Mouse (Mus musculus): ENCODE results near the gene Chn2. TPM values are rescaled to one million over a fixed set of nuclear protein-coding genes. Genes with fewer than 3 reads are reported as not detected.
A peak's percentile ranks its signal among the peaks of the same experiment; 100 is the strongest.

The Chn2 gene
- polyA plus RNA-seq, 1 experiment, result 8.5 TPM

DNA sequence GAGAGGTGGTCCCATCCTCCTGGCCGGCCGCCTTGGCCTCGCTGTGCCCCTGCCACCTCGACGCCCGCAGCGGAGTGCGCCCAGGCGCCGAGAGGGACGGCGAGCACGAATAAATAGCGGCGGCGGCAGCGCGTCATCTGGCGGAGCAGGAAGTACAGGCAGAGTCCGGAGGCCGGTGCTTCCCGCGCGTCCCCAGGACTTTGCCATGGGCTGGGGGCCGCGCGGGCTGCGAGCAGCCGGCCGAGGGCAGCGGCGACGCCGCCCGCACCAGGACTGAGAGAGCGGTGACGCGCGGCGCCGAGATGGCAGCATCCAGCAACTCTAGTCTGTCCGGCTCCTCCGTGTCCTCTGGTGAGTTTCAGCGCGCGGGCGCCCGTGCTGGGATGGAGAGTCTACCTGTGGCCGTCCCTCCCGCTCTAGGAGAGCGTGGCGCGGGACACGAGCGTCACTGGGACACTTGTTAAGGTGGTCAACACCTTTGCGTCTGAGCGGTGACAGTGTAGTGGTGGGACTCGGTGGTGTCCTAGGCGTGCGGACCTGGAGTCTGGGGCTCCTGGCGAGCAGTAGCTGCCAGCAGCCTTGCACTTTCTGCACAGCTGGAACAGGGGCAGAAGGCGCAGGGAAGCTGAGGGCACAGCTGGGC is 572 bp downstream of the Chn2 start:
- Histone ChIP-seq H3K4me3 (replicated peaks; ENCODE audit: extremely low read depth, low read depth, low read length) (peak overlapping the region; percentile 82), H3K4me1 (ENCODE audit: control insufficient read depth, insufficient read depth, low read length) (peaks cover 2% of the 10 kb centered on the region)
- TF ChIP-seq CTCF (IDR thresholded peaks at IDR 0.05; ENCODE audit: insufficient read depth, low read length) (no peak), POLR2A (IDR thresholded peaks at IDR 0.05; ENCODE audit: borderline replicate concordance, extremely low read depth, low read depth, low read length) (no peak)
- under 1% methylated on average over 62 of the region's 62 CpGs for WGBS
- no peak for DNase-seq

GRCm38 (mm10) chr6:54040448-54040844 is 1.1 kb downstream of the Chn2 start:
- no peak for DNase-seq
- Histone ChIP-seq H3K4me1 (ENCODE audit: control insufficient read depth, insufficient read depth, low read length) (peaks cover 2% of the 10 kb centered on the region), H3K4me3 (replicated peaks; ENCODE audit: extremely low read depth, low read depth, low read length) (peak overlapping the region; percentile 82)
- TF ChIP-seq POLR2A (IDR thresholded peaks at IDR 0.05; ENCODE audit: borderline replicate concordance, extremely low read depth, low read depth, low read length), result no peak
- no peak for TF ChIP-seq CTCF (IDR thresholded peaks at IDR 0.05; ENCODE audit: insufficient read depth, low read length)
- WGBS, result 25% methylated on average over 9 of the region's 9 CpGs

DNA sequence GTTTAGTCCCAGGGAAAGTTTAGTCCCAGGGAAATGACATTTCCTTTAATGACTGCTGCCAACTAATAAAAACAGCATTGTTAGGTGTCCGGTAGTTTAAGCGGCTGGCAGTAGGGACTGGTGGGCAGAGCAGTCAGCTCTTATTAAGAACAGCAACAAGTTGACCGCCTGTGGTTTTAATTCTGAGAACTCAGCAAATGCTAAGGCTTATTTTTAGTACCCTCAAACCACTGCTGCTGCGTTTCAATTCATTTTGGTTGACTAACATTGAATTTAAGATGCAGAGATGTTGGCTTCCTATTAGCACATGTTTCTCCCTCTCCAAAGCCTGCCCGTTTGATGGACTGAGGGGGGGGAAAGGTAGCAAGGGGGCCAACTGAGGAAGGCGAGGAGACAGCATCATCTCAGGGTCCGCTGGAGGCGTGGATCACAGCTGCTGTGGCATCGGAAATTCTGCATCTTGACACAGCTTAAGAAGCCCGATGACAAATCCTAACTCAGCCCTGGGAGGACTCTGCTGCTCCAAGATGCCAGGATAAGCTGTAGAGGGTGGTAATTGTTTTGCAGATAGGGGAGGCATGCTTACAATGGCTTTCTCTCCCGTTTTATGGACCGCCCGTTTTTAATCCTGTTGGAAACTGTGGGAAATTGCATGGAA is 2.2 kb downstream of the Chn2 start:
- no peak for DNase-seq
- no peak overlapping the region for H3K4me3 ChIP-seq (replicated peaks; ENCODE audit: extremely low read depth, low read depth, low read length)
- WGBS, result 55% methylated on average over 13 of the region's 13 CpGs

DNA sequence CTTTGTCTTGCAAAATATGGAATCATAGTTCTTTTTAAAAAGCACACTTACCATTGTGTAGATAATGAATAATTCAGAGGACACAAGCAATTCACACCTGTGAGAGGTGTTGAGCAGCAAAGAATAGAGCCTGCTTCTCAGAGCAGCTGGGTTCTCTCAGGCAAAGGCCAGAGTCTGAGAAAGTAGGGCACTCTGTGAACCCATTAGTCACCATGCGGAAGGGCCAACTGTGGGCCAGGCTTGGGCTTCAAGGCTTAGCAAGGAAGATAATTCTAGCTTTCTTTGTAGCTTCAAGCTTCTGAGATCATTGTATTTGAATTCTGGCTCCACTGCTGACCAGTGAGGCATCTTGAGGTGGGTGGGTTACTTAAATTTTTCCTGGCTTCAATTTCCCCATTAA is 2.8 kb downstream of the Chn2 start:
- no peak for DNase-seq
- peaks cover 2% of the 10 kb centered on the region for H3K4me1 ChIP-seq (ENCODE audit: control insufficient read depth, insufficient read depth, low read length)
- TF ChIP-seq POLR2A (IDR thresholded peaks at IDR 0.05; ENCODE audit: borderline replicate concordance, extremely low read depth, low read depth, low read length) (no peak), CTCF (IDR thresholded peaks at IDR 0.05; ENCODE audit: insufficient read depth, low read length) (no peak)
- 78% methylated on average over 1 of the region's 1 CpGs for WGBS
- H3K4me3 ChIP-seq (replicated peaks; ENCODE audit: extremely low read depth, low read depth, low read length), result no peak overlapping the region

More for the DNA sequence above, 2.2 kb downstream of the Chn2 start:
- TF ChIP-seq POLR2A (IDR thresholded peaks at IDR 0.05; ENCODE audit: borderline replicate concordance, extremely low read depth, low read depth, low read length) (no peak), CTCF (IDR thresholded peaks at IDR 0.05; ENCODE audit: insufficient read depth, low read length) (no peak)
- peaks cover 2% of the 10 kb centered on the region for H3K4me1 ChIP-seq (ENCODE audit: control insufficient read depth, insufficient read depth, low read length)

GRCm38 (mm10) chr6:54043536-54043935 is 4.2 kb downstream of the Chn2 start:
- Histone ChIP-seq H3K4me3 (replicated peaks; ENCODE audit: extremely low read depth, low read depth, low read length) (no peak overlapping the region), H3K4me1 (ENCODE audit: control insufficient read depth, insufficient read depth, low read length) (peaks cover 2% of the 10 kb centered on the region)
- 86% methylated on average over 5 of the region's 5 CpGs for WGBS
- no peak for TF ChIP-seq POLR2A (IDR thresholded peaks at IDR 0.05; ENCODE audit: borderline replicate concordance, extremely low read depth, low read depth, low read length)
- no peak for TF ChIP-seq CTCF (IDR thresholded peaks at IDR 0.05; ENCODE audit: insufficient read depth, low read length)
- no peak for DNase-seq

- no peaks in the 10 kb centered on the region for H3K4me1 ChIP-seq (ENCODE audit: control insufficient read depth, insufficient read depth, low read length)
- TF ChIP-seq CTCF (IDR thresholded peaks at IDR 0.05; ENCODE audit: insufficient read depth, low read length) (no peak), POLR2A (IDR thresholded peaks at IDR 0.05; ENCODE audit: borderline replicate concordance, extremely low read depth, low read depth, low read length) (no peak)
- WGBS, result 77% methylated on average over 8 of the region's 8 CpGs
- H3K4me3 ChIP-seq (replicated peaks; ENCODE audit: extremely low read depth, low read depth, low read length), result no peak overlapping the region
- DNase-seq, result no peak
Measured at GRCm38 (mm10) chr6:54045748-54046721, 6.7 kb downstream of the Chn2 start.

DNA sequence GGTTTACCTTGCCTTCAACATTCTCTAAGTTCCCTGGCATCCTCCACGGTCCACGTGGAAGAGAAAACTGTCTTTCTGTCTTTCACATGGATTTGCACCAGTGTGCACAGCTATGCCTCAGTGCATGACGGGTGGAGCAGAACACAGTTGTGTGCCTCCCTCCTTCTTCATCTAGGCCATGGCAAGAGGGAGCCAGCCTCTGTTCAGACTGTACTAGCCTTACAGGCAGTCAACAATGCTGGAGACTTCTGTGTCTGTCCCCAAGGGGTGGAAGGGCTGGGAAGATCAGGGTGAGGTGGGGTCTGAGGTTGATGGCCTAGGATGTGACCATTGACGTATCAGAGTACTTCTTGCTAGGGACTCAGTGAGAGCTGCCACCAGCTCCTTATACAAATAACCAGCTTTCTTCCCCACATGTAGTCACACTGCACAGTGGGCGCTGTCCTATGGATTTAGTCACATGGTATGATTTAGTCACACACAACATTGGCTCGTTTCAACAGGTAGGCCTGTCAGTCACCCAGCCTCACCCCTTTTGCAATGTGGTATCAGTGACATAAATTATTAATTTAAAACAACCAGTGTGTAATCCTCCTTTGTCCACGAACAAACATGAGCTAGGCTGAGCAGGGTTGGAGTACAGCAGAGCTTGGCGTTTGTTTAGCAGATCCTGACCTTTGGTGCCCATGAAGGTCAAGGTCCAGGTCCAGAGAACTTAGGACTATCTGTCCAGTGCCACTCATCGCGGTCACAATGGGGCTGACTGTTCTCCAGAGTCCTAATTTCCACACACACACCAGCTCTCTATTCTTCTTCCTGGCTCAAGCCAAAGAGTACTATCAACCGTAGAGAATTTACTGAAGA is 7.8 kb downstream of the Chn2 start:
- no peak overlapping the region for H3K4me3 ChIP-seq (replicated peaks; ENCODE audit: extremely low read depth, low read depth, low read length)
- H3K4me1 ChIP-seq (ENCODE audit: control insufficient read depth, insufficient read depth, low read length), result no peaks in the 10 kb centered on the region
- WGBS, result 90% methylated on average over 11 of the region's 11 CpGs
- TF ChIP-seq POLR2A (IDR thresholded peaks at IDR 0.05; ENCODE audit: borderline replicate concordance, extremely low read depth, low read depth, low read length) (no peak), CTCF (IDR thresholded peaks at IDR 0.05; ENCODE audit: insufficient read depth, low read length) (no peak)
- DNase-seq, result no peak

DNA sequence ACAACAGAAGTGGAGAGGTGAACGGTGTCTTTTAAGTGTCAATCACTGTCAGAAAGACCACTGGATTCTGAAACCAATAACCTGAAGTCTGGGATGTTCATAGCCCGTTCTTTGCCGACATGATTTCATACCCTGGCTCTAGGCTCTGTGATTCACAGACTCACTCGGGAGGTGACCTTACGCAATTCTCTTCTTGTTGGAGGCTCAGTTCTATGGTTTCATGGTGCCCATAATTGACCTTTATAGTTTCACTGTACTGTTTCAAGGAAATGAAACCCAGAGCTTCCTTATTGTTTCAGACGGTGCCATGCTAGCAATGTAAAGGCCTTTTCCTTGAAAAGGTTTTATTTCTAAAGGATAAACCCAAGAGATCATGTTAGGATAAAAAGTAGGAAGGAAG is 9.4 kb downstream of the Chn2 start:
- 79% methylated on average over 6 of the region's 6 CpGs for WGBS
- TF ChIP-seq POLR2A (IDR thresholded peaks at IDR 0.05; ENCODE audit: borderline replicate concordance, extremely low read depth, low read depth, low read length), result no peak
- TF ChIP-seq CTCF (IDR thresholded peaks at IDR 0.05; ENCODE audit: insufficient read depth, low read length), result no peak
- Histone ChIP-seq H3K4me3 (replicated peaks; ENCODE audit: extremely low read depth, low read depth, low read length) (no peak overlapping the region), H3K4me1 (ENCODE audit: control insufficient read depth, insufficient read depth, low read length) (no peaks in the 10 kb centered on the region)
- DNase-seq, result no peak

Measured in lung, adult 2 months (tissue).